Mouse (Mus musculus) adrenal gland, adult (tissue): ENCODE measurements around the gene Erg28.

Source experiments
- DNase-seq, 2 experiments: peaks; one replicate each; pipeline ENCODE4 v3.0.0; 2022 to 2023; ENCODE audit warnings: low spot score in 1 of 2; ENCODE audit not compliant: inconsistent age in 2 of 2

Gene Erg28

DNA sequence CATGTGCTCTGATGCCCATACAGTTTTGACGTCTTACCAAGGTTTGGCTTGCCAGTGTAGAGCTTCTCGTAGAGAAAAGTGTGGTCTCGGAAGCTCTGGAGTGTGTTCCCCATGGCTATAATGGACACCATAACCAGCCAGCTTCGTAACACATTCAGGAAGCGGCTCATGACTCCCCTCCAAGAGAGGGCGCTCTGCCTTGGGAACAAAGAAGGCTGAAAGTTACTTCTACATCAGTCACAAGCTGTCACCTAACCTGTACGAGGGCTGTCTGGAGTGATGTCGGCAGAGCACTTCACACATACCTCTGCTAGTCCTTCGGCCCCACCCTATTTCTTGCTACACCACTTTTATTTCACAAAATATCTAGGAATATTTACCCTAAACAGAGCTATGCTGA lies 2.3 kb downstream of the Erg28 start:
- DNase-seq, result no peak

DNA sequence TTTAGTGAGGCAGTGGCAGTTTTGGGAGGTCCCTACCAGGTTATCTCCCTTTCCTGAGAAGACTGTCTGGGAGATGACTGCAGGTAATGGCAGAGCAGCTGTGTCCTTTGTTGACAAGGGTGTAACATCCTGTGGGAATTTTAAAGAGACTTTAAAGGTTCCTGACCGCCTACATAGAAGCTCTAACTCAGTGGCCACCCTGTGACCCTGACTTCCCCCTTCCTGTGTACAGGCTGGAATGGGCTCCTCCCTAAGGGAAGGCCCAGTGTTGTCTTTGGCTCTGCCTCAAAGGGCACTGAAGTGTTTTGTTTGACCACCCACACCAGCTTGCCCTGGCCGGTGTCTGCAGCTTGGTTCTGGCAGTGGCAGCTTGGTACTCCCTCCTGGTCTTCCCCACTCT lies 10.8 kb downstream of the Erg28 start:
- DNase-seq, result peak; percentile 77 to 88

DNA sequence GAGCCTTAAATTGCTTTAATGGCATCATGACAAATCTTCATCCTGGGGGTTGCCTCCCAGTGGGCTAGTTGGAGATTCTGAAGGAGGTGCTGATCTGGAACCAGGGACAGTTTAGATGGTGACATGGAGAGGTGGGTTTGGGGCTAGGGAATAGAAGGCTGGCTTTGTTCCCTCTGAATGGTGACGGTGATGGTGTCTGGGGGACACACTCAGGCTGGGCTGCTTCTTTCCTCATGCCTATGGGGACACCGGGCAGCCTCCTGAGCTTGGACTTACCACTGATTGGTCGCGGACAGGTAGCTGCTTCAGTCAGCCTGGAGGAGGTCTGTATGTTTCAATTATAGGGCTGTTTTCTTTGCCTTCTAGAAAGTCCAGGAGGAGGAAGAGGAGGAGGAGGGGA lies 12.7 kb downstream of the Erg28 start:
- DNase-seq, result peak in 1 of 2 experiments; percentile 21

DNA sequence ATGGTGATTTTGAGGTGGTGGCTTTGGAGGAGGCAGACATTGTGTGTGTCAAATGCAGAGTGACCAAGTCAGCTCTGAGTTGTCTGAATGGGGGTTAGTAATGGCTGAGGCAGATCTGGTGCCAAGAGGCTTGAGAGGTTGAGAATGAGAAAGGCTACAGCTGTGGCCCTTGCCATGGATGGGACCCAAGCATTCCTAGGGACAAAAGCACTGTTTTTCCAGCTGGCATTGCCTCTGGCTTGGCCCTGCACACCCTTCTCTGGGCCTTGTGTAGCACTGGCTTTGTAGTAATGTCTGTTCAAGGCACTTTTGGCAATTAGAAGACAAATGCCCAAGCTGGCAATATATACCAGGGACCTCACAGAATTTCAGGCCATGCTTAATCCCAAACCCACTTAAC lies 13.4 kb downstream of the Erg28 start:
- peak in 1 of 2 experiments; percentile 17 for DNase-seq

DNA sequence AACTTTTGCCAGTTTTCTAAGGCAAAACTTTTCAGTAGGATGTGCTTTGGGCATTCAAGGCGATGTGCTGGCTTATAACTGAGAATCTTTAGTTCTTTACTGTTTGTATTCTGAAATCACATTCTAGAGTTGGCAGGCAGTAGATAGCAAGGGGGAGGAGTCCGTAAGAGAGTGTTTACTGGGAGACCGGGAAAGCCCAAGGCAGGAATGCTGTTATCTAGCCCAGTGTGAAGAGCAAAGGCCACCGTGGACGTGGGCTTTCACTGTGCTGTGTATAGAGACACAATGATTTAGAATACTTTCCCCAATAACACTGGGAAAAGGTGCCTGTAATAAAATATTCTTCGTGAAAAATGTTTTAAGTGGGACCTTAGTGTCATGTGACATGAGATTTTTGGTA lies 14.6 kb downstream of the Erg28 start:
- DNase-seq, result no peak

DNA sequence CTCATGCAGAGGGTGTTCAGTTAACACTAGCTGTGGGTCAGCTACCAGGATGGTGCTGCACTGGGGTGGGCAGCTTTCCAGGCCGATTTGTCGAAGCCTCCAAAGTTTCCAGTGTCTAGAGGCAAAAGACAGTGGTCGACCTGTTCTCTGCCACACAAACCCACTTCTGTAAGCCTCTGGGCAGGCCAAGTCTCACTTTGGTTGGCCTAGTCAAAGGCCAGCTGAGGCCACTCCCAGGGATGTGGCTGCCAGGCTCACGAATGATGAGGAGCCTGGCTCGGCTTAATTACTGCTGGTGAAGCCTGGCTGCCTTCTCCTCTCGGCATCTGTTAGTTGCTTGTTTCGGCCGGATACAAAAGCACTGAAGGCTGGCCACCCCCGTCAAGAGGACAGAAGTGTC lies 24.3 kb downstream of the Erg28 start:
- DNase-seq, result no peak

DNA sequence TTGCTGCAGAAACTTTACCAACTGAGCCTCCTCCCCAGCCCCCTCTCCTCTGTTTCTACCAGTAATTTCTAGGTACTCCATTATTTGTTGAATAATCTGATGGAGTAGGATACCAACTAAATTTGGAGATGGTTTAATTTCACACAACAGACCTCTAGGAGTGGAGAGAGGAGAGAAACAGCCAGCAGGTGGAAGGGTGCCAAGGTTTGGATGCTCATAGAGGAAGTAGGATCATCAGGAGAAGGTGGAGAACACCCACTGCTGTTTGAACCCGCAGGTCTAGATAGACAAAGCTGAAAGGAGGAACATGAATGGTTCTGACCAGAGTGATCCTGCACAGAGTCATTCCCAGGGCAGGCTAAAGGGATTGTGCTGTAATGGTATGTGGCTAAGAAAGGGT lies 28.8 kb downstream of the Erg28 start:
- DNase-seq, result peak in 1 of 2 experiments; percentile 15

DNA sequence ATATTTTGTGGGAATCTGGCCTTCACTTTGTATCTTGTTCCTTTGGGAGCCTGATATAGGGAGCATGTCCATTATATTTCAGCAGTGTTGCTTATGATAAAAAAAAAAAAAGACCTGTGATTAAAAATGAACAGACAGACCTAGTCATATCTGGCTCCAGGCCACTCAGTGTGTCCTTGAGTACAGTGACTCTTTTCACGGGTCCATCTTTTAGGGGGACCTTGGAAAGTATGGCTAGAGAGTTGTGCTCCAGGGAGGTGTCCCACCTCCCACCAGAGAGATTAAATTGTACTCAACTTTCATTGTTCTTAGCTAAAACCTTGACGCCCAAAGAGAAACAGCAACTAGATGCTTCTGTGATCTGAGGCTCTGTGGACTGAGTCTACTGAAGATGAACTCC lies 30.3 kb downstream of the Erg28 start:
- peak in 1 of 2 experiments; percentile 57 for DNase-seq

DNA sequence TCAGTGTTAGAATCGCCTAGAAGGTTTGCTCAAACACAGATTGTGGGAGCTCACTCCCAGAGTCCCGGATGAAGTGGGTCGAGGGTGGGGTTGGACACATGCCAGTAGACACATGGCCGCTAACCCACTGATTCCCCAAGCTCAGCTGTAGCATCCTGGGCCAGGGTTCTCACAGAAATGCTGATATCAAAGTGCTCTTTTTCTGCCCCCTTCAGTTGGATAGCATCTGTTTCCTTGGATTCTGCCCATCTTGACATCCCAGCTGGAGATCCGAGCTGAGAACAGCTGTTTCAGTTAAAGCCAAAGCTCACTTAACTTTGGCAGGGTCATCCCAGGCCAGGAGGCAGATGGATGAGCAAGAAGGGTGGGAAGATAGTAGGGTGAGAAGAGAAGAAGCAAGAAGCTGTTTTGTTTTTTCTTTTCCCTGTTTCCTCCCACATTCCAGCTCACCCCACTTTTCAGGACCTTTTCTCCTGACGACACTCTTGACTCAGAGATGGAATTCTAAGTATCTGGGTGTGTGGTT lies 31.5 kb downstream of the Erg28 start:
- DNase-seq, result no peak

DNA sequence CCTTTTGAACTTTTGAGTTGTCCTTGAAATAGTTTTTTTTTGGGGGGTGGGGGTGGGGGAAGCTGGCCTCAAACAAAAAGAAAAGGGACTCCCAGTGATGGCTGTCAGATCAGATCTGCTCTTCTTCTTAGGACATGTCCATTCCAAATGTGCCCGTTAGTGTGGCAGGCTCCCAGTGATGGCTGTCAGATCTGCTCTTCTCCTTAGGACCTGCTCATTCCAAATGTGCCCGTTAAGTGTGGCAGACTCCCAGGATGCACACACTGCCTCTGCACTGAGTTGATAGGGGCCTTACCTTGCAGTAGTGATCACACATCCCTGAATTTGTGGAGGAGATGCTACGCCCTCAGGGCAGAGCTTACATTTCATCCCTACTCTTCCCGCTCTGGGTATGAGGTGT lies 32.2 kb downstream of the Erg28 start:
- no peak for DNase-seq

DNA sequence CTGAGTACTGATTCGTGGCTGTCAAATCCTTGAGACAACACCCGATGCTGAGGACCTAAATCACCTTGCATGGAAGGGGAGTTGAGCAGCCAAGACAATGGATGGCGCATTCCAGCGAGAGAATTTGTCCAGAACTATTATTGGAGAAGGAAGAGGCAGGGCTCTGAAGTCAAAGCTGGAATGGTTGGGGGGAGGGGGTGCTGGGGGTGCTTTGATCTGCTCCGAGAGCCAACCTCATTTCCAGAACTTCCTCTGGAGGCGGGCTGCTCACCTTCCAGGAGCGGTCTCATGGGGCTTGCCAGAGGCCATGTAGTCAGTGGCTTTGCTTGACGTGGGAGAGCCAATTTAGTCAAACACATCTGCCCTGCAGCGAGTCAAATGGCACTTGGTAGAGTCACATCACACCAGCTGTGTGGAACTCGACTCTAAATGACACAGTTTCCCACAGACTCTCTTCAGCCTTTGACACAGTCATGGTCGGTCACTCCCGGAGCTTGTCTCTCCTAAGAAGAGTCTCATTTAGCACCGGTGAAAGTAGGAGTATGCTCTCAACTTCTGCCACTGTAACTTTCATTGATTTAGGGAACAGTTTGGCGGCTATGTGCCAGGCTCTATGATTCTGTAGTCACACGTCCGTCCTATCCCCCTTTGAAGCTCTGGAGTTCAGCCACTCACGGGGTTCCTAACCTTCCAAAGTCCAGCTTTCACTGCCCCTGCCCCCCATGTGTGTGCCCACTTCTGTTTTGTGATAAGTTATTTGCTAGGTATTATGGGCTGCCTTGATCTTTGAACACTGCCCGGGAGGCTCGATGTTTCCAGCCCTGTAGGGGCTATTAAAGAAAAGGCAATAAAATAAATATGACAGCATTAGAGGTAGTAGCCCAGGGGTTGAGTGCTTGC lies 39.2 kb downstream of the Erg28 start:
- DNase-seq, result no peak

DNA sequence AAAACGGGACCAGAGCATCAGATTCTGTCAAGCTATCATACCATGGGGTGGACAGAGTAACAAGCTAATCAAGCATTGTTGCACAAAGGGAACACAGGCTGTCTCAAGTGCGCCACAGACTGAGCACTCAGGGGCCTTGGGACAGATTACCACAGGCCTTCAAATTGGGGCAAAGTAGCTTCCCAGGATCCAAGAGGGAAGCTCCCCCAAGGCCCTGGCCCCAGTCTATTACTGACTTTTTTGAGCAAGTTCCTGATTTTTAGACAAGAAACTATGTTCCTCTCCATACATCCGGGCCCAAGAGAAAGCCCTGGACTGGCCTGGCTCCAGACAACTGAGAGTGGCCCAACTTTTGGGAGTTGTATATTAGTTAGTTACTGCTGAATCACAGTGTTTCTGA lies 42.7 kb downstream of the Erg28 start:
- peak in 1 of 2 experiments; percentile 66 for DNase-seq

DNA sequence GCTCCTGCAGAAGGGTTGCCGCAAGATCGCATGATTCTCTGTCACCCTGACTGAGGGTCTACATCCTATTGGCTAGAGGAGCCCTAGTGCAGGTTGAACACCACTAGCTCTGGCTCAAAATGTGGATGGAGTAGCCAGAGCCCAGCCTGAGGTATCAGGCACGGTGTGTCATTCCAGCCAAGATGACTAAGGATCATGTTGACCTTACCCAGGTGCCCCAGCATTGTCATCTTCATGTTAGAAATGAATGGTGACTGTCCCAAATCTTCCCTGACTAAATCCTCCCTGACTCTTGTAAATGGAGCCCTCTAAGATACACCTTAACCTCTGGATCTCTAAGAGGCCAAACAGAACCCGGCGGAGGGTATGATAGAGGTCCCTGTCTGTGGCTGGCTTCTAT lies 44.6 kb downstream of the Erg28 start:
- DNase-seq, result no peak

DNA sequence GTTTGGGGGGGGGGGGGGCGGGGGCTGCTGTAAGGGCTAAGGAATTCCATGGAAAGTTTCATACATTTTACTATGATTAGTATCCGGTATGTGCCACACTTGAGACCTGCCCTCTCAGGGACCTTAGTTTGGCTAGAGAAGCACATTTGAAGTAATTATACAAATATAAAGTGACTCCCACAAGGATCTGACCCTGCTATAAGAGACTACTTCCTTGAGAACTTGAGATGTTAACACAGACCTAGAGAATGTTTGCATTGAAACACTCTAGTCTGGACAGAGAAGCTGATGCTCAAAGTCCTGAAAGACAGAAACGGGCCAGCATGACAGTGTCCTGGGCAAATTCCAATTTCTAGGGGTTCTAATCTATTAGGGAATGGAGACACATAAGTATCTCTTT lies 45.4 kb downstream of the Erg28 start:
- DNase-seq, result no peak

DNA sequence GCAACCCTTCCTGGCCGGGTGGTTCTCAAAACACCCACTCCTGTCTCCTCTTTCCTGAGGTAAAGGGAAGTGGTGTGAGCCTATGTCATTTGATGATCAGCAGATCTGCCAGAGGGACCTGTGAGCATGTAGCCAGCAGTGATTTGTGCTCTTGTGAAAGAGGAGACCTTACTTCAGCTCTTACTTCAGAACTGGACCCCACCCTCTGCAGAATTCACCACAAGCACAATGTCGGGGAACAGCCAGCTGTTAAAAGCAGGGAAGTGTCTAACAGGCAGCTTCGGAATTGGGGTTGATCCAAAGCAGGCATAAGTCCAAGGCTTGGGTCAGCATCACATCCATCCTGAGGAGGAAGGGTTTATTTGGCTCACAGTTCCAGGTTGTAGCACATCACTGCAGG lies 53.0 kb downstream of the Erg28 start:
- DNase-seq, result no peak

DNA sequence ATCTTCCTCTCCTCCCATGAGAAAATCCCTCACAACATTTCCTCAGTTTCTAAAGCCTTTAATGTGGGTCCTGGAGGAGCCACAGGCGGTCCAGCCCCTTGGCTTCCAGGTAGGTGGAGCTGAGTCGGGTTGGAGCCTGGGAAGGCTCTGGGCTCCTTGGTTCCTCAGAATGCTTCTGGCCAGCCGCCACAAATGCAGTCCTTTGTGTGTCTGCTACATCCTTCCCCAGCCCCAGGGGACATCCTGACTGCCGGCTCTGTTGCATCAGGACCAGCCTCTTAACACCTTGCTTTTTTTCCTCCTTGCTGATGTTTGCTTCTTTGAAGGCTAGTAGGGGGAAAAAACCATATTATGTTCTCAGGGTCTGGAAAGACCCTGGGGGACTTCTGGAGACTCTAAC lies 56.6 kb downstream of the Erg28 start:
- no peak for DNase-seq

DNA sequence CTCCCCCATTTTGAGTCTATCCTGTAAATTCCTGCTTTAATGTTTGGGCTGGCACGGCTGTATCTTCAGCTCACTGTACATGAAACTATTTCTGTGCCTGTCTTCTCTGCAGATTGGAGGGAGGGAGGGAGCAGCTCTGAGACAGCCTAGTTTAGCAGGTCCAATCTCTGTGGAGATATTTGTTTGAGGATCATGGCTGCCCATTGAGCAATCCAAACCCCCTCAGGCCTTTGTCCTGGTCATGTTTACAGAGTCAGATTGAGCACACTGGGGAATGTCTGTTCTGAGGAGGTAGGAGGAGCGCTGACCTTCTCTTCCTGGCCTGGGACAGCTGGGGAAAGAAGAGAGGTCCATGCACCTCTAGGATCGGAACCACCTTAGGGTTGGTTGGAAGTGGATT lies 58.1 kb downstream of the Erg28 start:
- no peak for DNase-seq
